Mouse (Mus musculus) megakaryocyte, embryonic 14.5 days (primary cell): ENCODE data around the gene Cntnap2. TPM values are rescaled to one million over a fixed set of nuclear protein-coding genes. Genes with fewer than 3 reads are reported as not detected.

ENCODE experiments used
- H3K27me3 ChIP-seq: replicated peaks from 2 replicates; pipeline ENCODE3; 2012; ENCODE audit warnings: inconsistent platforms
- H3K36me3 ChIP-seq: replicated peaks from 2 replicates; pipeline ENCODE3; 2012; ENCODE audit warnings: low read length, inconsistent platforms, mixed read lengths
- H3K4me1 ChIP-seq: 2 replicates; pipeline ENCODE4 v1.6.1; 2012; ENCODE audit warnings: inconsistent platforms
- H3K4me3 ChIP-seq: replicated peaks from 2 replicates; pipeline ENCODE3; 2012; ENCODE audit warnings: moderate library complexity, mild to moderate bottlenecking, inconsistent platforms
- H3K9me3 ChIP-seq: 2 replicates; pipeline ENCODE4 v1.6.1; 2012; ENCODE audit warnings: inconsistent platforms
- FLI1 ChIP-seq: IDR thresholded peaks from 2 replicates; pipeline ENCODE4 v1.6.1; 2012; ENCODE audit warnings: low read length, inconsistent platforms, mixed read lengths
- GATA1 ChIP-seq: IDR thresholded peaks from 3 replicates; pipeline ENCODE4 v1.6.1; 2012; ENCODE audit warnings: mixed read lengths, low read length, inconsistent platforms, borderline replicate concordance
- polyA plus RNA-seq: library from polyadenylated mRNA; stranded (reverse); fragments of >175 nt; gene quantifications from 2 replicates; pipeline ENCODE4 v1.2.3, GENCODE M21; 2012; ENCODE audit warnings: low replicate concordance; ENCODE audit not compliant: insufficient read depth

Cntnap2 gene
- polyA plus RNA-seq, 1 experiment = 0.03 TPM

GRCm38 (mm10) chr6:47350100-47350690 lies 2291.0 kb downstream of the Cntnap2 start:
- Histone ChIP-seq H3K27me3 (no peaks in the 10 kb centered on the region), H3K36me3 (no peaks in the 10 kb centered on the region), H3K4me1 (peaks cover 10% of the 10 kb centered on the region), H3K9me3 (peaks cover 5% of the 10 kb centered on the region), H3K4me3 (no peak overlapping the region)
- TF ChIP-seq FLI1 (no peak), GATA1 (no peak)
